Mouse (Mus musculus): ENCODE measurements at regions not wholly inside any gene's neighbourhood (a gene's known extent, or its start where the extent isn't known, plus 50 kb on each side); places are given as distances from the start of the nearest gene placed in this dataset.
A peak's percentile ranks its signal among the peaks of the same experiment; 100 is the strongest.
"Not testable (repeated sequence)": the region's sequence is repeated elsewhere in the genome, so short reads cannot be mapped to it uniquely, and the experiment has no call there.

- no peaks in the 10 kb centered on the region for H3K36me3 ChIP-seq (ENCODE audit: control insufficient read depth, insufficient read depth, low read length)
- 62% methylated on average over 8 of the region's 8 CpGs for WGBS
- H3K27ac ChIP-seq (ENCODE audit: low read depth, low read length): no peak overlapping the region; the same call in 1 of the 2 replicates
- H3K27me3 ChIP-seq (replicated peaks; ENCODE audit: control insufficient read depth, insufficient read depth, low read length): no peaks in the 10 kb centered on the region
- H3K9ac ChIP-seq (ENCODE audit: low read depth, low read length): no peak overlapping the region
- no peaks in the 10 kb centered on the region for H3K4me1 ChIP-seq (ENCODE audit: control insufficient read depth, insufficient read depth, low read depth, low read length)
- H3K4me2 ChIP-seq (ENCODE audit: low read length): no peak overlapping the region
- peak; percentile 85 for ATAC-seq
- no peak overlapping the region for H3K4me3 ChIP-seq (ENCODE audit: low read length)
- H3K9me3 ChIP-seq (ENCODE audit: control insufficient read depth, low read length): no peaks in the 10 kb centered on the region
Measured at GRCm38 (mm10) chr12:40898414-40899027, 125.4 kb upstream of the Immp2l start.

DNA sequence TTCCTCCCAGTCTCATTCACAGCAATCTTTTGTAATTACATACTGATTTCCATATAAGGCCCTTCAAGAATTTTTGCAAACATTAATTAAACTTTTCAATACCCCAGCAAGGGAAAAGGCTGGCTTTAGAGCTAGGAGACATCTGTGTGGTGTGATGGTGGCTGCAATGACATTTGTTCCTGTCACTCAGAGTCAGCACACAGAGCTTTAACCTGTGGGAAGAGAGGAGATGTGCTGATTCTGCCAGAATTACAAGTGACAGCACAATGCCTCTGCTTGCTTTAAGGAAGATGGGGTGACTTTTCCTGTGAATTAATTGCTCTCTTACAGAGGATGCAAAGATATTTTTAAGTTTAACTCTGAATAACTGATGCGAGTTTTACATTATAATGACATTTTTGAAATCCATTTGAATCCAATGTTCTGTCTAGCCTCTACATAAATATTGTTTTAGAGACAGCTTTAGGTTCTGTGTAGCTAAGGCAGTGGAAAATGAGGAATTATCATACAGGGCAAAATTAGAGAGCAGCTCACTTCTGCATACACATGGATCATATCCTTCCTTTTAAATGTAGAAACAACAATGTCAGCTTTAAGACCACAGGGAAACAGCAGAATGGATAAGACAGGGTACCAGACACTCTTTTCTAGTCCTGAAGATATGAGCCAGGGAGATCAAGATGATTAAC is 118.1 kb upstream of the Immp2l start:
- WGBS: 83% methylated on average over 1 of the region's 1 CpGs
- Histone ChIP-seq H3K4me3 (ENCODE audit: low read length) (no peak overlapping the region), H3K9ac (ENCODE audit: low read depth, low read length) (no peak overlapping the region), H3K4me1 (ENCODE audit: control insufficient read depth, insufficient read depth, low read depth, low read length) (no peaks in the 10 kb centered on the region), H3K27me3 (replicated peaks; ENCODE audit: control insufficient read depth, insufficient read depth, low read length) (no peaks in the 10 kb centered on the region), H3K4me2 (ENCODE audit: low read length) (no peak overlapping the region), H3K27ac (ENCODE audit: low read depth, low read length) (no peak overlapping the region), H3K36me3 (ENCODE audit: control insufficient read depth, insufficient read depth, low read length) (no peaks in the 10 kb centered on the region), H3K9me3 (ENCODE audit: control insufficient read depth, low read length) (no peaks in the 10 kb centered on the region)
- ATAC-seq: no peak

DNA sequence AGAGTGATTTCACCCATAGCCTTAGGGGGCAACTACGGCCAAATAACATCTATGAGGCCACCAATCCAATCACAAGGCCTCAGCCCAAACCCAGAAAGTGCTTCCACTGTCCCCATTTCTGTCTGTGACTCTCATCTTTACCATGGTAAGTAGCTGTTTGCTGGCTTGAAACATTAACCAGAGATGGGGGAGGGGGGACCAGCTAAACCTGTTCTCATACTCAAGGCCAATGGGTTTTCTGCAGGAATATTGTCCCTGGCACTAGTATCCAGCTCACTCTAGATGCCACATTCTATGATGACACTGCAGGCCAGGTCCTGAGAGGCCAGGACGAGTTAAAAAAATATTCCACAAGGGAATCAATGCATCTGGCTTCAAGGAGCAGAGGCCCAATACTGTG is 117.1 kb upstream of the Immp2l start:
- Histone ChIP-seq H3K36me3 (ENCODE audit: control insufficient read depth, insufficient read depth, low read length) (no peaks in the 10 kb centered on the region), H3K4me1 (ENCODE audit: control insufficient read depth, insufficient read depth, low read depth, low read length) (no peaks in the 10 kb centered on the region), H3K9me3 (ENCODE audit: control insufficient read depth, low read length) (no peaks in the 10 kb centered on the region), H3K27ac (ENCODE audit: low read depth, low read length) (no peak overlapping the region), H3K9ac (ENCODE audit: low read depth, low read length) (no peak overlapping the region), H3K4me3 (ENCODE audit: low read length) (no peak overlapping the region), H3K27me3 (replicated peaks; ENCODE audit: control insufficient read depth, insufficient read depth, low read length) (no peaks in the 10 kb centered on the region), H3K4me2 (ENCODE audit: low read length) (no peak overlapping the region)
- ATAC-seq: no peak
- 81% methylated on average over 2 of the region's 2 CpGs for WGBS

- Histone ChIP-seq H3K27me3 (replicated peaks; ENCODE audit: control insufficient read depth, insufficient read depth, low read length) (no peaks in the 10 kb centered on the region), H3K4me2 (ENCODE audit: low read length) (no peak overlapping the region), H3K9me3 (ENCODE audit: control insufficient read depth, low read length) (no peaks in the 10 kb centered on the region), H3K27ac (ENCODE audit: low read depth, low read length) (no peak overlapping the region), H3K36me3 (ENCODE audit: control insufficient read depth, insufficient read depth, low read length) (no peaks in the 10 kb centered on the region), H3K4me1 (ENCODE audit: control insufficient read depth, insufficient read depth, low read depth, low read length) (no peaks in the 10 kb centered on the region), H3K4me3 (ENCODE audit: low read length) (no peak overlapping the region), H3K9ac (ENCODE audit: low read depth, low read length) (no peak overlapping the region)
- ATAC-seq: no peak
- 79% methylated on average over 9 of the region's 9 CpGs for WGBS
Measured at GRCm38 (mm10) chr12:40908809-40909795, 114.8 kb upstream of the Immp2l start.

DNA sequence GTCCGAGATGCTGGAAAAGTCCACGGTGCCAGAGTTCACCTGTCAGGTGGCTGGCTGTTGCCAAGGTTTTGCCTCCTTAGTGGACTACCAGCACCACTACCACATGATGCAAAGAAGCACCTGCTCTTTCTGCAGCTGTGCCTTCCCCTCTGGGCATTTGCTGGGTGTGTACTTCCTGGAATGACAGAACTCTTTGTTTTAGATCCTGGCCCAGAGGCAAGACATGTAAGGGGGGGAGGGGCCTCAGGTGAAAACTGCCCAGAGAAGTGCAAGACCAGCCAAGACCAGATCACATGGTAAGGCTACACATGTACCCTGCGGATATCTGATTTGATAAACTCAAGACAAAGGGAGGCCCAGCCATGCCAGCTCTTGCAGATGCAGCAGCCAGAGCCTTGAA is 106.4 kb upstream of the Immp2l start:
- no peaks in the 10 kb centered on the region for H3K4me1 ChIP-seq (ENCODE audit: control insufficient read depth, insufficient read depth, low read depth, low read length)
- 88% methylated on average over 3 of the region's 3 CpGs for WGBS

GRCm38 (mm10) chr12:40921988-40922387 is 101.9 kb upstream of the Immp2l start:
- Histone ChIP-seq H3K27ac (ENCODE audit: low read depth, low read length) (no peak overlapping the region), H3K27me3 (replicated peaks; ENCODE audit: control insufficient read depth, insufficient read depth, low read length) (no peaks in the 10 kb centered on the region), H3K4me1 (ENCODE audit: control insufficient read depth, insufficient read depth, low read depth, low read length) (no peaks in the 10 kb centered on the region), H3K9me3 (ENCODE audit: control insufficient read depth, low read length) (peaks cover 8% of the 10 kb centered on the region), H3K4me3 (ENCODE audit: low read length) (no peak overlapping the region), H3K36me3 (ENCODE audit: control insufficient read depth, insufficient read depth, low read length) (no peaks in the 10 kb centered on the region), H3K4me2 (ENCODE audit: low read length) (no peak overlapping the region), H3K9ac (ENCODE audit: low read depth, low read length) (no peak overlapping the region)
- 84% methylated on average over 1 of the region's 1 CpGs for WGBS
- ATAC-seq: no peak

More for the DNA sequence above, 106.4 kb upstream of the Immp2l start:
- no peak for ATAC-seq
- Histone ChIP-seq H3K9ac (ENCODE audit: low read depth, low read length) (no peak overlapping the region), H3K27me3 (replicated peaks; ENCODE audit: control insufficient read depth, insufficient read depth, low read length) (no peaks in the 10 kb centered on the region), H3K36me3 (ENCODE audit: control insufficient read depth, insufficient read depth, low read length) (no peaks in the 10 kb centered on the region), H3K27ac (ENCODE audit: low read depth, low read length) (no peak overlapping the region), H3K4me2 (ENCODE audit: low read length) (no peak overlapping the region), H3K4me3 (ENCODE audit: low read length) (no peak overlapping the region), H3K9me3 (ENCODE audit: control insufficient read depth, low read length) (peaks cover 5% of the 10 kb centered on the region)

DNA sequence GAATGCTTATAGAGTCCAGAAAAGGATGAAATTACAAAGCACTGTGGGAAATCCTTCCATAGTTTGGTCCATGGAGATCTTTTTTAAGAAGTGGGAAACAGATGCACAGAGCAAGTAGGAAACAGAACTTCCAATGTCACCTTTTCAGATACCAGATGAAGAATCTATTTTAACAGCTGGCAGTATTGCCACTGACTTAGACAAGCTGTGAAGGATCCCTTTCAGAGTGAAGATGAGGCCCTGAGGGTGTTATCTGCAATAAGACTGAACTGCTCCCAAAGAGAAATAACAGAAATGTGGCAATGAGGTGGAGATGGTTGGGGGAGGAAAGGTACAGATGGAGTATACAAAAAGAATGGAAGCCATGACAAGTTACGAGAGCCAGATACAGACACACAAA is 97.2 kb upstream of the Immp2l start:
- Histone ChIP-seq H3K36me3 (ENCODE audit: control insufficient read depth, insufficient read depth, low read length) (no peaks in the 10 kb centered on the region), H3K4me1 (ENCODE audit: control insufficient read depth, insufficient read depth, low read depth, low read length) (no peaks in the 10 kb centered on the region), H3K9me3 (ENCODE audit: control insufficient read depth, low read length) (peaks cover 8% of the 10 kb centered on the region), H3K4me3 (ENCODE audit: low read length) (no peak overlapping the region), H3K27ac (ENCODE audit: low read depth, low read length) (no peak overlapping the region), H3K27me3 (replicated peaks; ENCODE audit: control insufficient read depth, insufficient read depth, low read length) (no peaks in the 10 kb centered on the region), H3K4me2 (ENCODE audit: low read length) (no peak overlapping the region), H3K9ac (ENCODE audit: low read depth, low read length) (no peak overlapping the region)
- WGBS: 80% methylated on average over 1 of the region's 1 CpGs
- no peak for ATAC-seq

- H3K4me1 ChIP-seq (ENCODE audit: control insufficient read depth, insufficient read depth, low read depth, low read length); H3K27ac ChIP-seq (ENCODE audit: low read depth, low read length); H3K36me3 ChIP-seq (ENCODE audit: control insufficient read depth, insufficient read depth, low read length); H3K4me2 ChIP-seq (ENCODE audit: low read length); H3K27me3 ChIP-seq (replicated peaks; ENCODE audit: control insufficient read depth, insufficient read depth, low read length); H3K9me3 ChIP-seq (ENCODE audit: control insufficient read depth, low read length); H3K9ac ChIP-seq (ENCODE audit: low read depth, low read length); ATAC-seq; H3K4me3 ChIP-seq (ENCODE audit: low read length): not testable (repeated sequence)
- WGBS: 92% methylated on average over 1 of the region's 1 CpGs
Measured at GRCm38 (mm10) chr12:40929409-40929808, 94.5 kb upstream of the Immp2l start.

All from hindbrain, embryonic 16.5 days (tissue).